ENCODE assay signal across 14 mouse cellular contexts in the genomic region with DNA sequence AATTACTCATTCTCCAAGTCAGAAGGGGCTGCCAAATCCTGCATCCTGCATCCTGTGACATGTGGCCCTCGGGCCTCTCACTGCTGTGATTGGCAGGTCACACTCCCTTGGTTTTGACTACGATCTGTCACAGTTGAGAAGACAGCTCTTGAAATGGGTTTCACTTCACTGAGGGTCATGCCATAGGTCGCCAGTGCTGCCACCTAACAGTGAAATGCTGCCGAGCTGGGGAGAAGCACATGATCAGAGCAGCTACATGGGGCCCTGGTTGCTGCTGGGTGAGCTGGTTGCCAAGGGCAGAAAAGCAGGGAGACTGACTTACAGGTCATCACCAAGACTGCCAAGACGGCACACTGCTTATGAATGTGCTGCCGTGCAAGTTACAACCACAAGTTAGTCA.
A peak's percentile ranks its signal among the peaks of the same experiment; 100 is the strongest.
DNase-seq lines count a peak whose midpoint lies in the region; ATAC-seq and TF ChIP-seq lines count a peak whose summit lies in the region.
"Had no signal": no experiment of that assay in that cellular context is flagged by ENCODE, and none has a peak within 500 bp of the region (broad histone marks: within the 10 kb centered on the region; RNA-seq: fewer than 3 reads in every experiment).

No protein-coding gene starts in this region.

- no peaks in the 10 kb centered on the region for H3K27me3 ChIP-seq in kidney, embryonic 15.5 days
- H3K27me3 ChIP-seq in hindbrain, postnatal 0 days (ENCODE audit: insufficient read depth, low read length), result no peaks in the 10 kb centered on the region
- no peaks in the 10 kb centered on the region for H3K27me3 ChIP-seq in midbrain, postnatal 0 days (ENCODE audit: insufficient read depth, low read length)
- H3K27me3 ChIP-seq: embryonic facial prominence, embryonic 12.5 days; limb, embryonic 12.5 days had no signal

- H3K36me3 ChIP-seq in kidney, embryonic 15.5 days, result no peaks in the 10 kb centered on the region
- no peaks in the 10 kb centered on the region for H3K36me3 ChIP-seq in hindbrain, postnatal 0 days (ENCODE audit: insufficient read depth, low read length)
- no peaks in the 10 kb centered on the region for H3K36me3 ChIP-seq in midbrain, postnatal 0 days (ENCODE audit: insufficient read depth, low read length)
- H3K36me3 ChIP-seq: embryonic facial prominence, embryonic 12.5 days; limb, embryonic 12.5 days had no signal

- H3K27ac ChIP-seq in kidney, embryonic 15.5 days, result no peak overlapping the region
- H3K27ac ChIP-seq in hindbrain, postnatal 0 days, result no peak overlapping the region
- H3K27ac ChIP-seq in midbrain, postnatal 0 days (ENCODE audit: low read depth, low read length), result no peak overlapping the region
- H3K27ac ChIP-seq: embryonic facial prominence, embryonic 12.5 days; limb, embryonic 12.5 days had no signal

- no peak overlapping the region for H3K4me2 ChIP-seq in kidney, embryonic 15.5 days
- no peak overlapping the region for H3K4me2 ChIP-seq in hindbrain, postnatal 0 days (ENCODE audit: low read depth, low read length)
- H3K4me2 ChIP-seq in midbrain, postnatal 0 days (ENCODE audit: low read depth, low read length, poor library complexity, severe bottlenecking), result no peak overlapping the region
- H3K4me2 ChIP-seq: embryonic facial prominence, embryonic 12.5 days; limb, embryonic 12.5 days had no signal

- 28% methylated on average over 6 of the region's 6 CpGs for WGBS in kidney, embryonic 15.5 days
- WGBS in hindbrain, postnatal 0 days, result 19% methylated on average over 6 of the region's 6 CpGs
- 29% methylated on average over 6 of the region's 6 CpGs for WGBS in midbrain, postnatal 0 days

- no peak for TF ChIP-seq CTCF in hindbrain, postnatal 0 days (IDR thresholded peaks at IDR 0.05; ENCODE audit: low read depth)
- TF ChIP-seq CTCF in midbrain, postnatal 0 days (IDR thresholded peaks at IDR 0.05), result peak; percentile 13; the same call in 1 of the 2 replicates

- H3K4me3 ChIP-seq in kidney, embryonic 15.5 days (replicated peaks), result no peak overlapping the region
- no peak overlapping the region for H3K4me3 ChIP-seq in hindbrain, postnatal 0 days (ENCODE audit: low read length)
- no peak overlapping the region for H3K4me3 ChIP-seq in midbrain, postnatal 0 days (ENCODE audit: low read depth, low read length)
- H3K4me3 ChIP-seq: embryonic facial prominence, embryonic 12.5 days; limb, embryonic 12.5 days had no signal

- no peak overlapping the region for H3K9ac ChIP-seq in kidney, embryonic 15.5 days
- no peak overlapping the region for H3K9ac ChIP-seq in hindbrain, postnatal 0 days (replicated peaks; ENCODE audit: low read length)
- H3K9ac ChIP-seq in midbrain, postnatal 0 days (replicated peaks; ENCODE audit: low read length, poor library complexity, severe bottlenecking), result no peak overlapping the region
- H3K9ac ChIP-seq: embryonic facial prominence, embryonic 12.5 days; limb, embryonic 12.5 days had no signal

- peak; percentile 88 for ATAC-seq in kidney, embryonic 15.5 days (replicated peaks; ENCODE audit: low FRiP score)
- peak; percentile 62; the same call in 1 of the 2 replicates for ATAC-seq in hindbrain, postnatal 0 days
- no peak for ATAC-seq in midbrain, postnatal 0 days (ENCODE audit: low FRiP score)
- ATAC-seq: intestine, embryonic 16.5 days had no signal

- peaks cover 8% of the 10 kb centered on the region; the same call in 1 of the 2 replicates for H3K4me1 ChIP-seq in kidney, embryonic 15.5 days
- H3K4me1 ChIP-seq in hindbrain, postnatal 0 days (ENCODE audit: insufficient read depth, low read length), result peaks cover 5% of the 10 kb centered on the region
- no peaks in the 10 kb centered on the region for H3K4me1 ChIP-seq in midbrain, postnatal 0 days (ENCODE audit: insufficient read depth, low read length)
- H3K4me1 ChIP-seq: embryonic facial prominence, embryonic 12.5 days; limb, embryonic 12.5 days had no signal

- peak; percentile 35 for DNase-seq in embryo, embryonic 10 days (ENCODE audit: low spot score)
- no peak for DNase-seq in embryo, embryonic 10.5 days (ENCODE audit: low spot score)
- no peak for DNase-seq in kidney, adult 18-20 months
- DNase-seq in hindbrain, postnatal 0 days (ENCODE audit: low spot score), result no peak
- DNase-seq in midbrain, postnatal 0 days (ENCODE audit: low spot score), result no peak
- no peak for DNase-seq in cerebellum, adult 9-10 months
- no peak for DNase-seq in cerebellum, adult 18-20 months
- DNase-seq: cerebellum, postnatal 10 days; gastrocnemius, postnatal 36 days; lung, adult 18-20 months had no signal

- H3K9me3 ChIP-seq in kidney, embryonic 15.5 days (replicated peaks), result no peaks in the 10 kb centered on the region
- H3K9me3 ChIP-seq in hindbrain, postnatal 0 days (ENCODE audit: low read length), result no peaks in the 10 kb centered on the region
- H3K9me3 ChIP-seq in midbrain, postnatal 0 days (ENCODE audit: low read length), result no peaks in the 10 kb centered on the region
- H3K9me3 ChIP-seq: embryonic facial prominence, embryonic 12.5 days; limb, embryonic 12.5 days had no signal
